Mouse (Mus musculus) gastrocnemius, postnatal 36 days (tissue): ENCODE results near the gene Gm1673. TPM values are rescaled to one million over a fixed set of nuclear protein-coding genes. Genes with fewer than 3 reads are reported as not detected.

ENCODE experiments used
- DNase-seq, 2 experiments: peaks; one replicate each; pipeline ENCODE4 v3.0.0; 2022
- intact Hi-C: fragments of 180-260 bp; cut with DNase I; formaldehyde crosslinking; loops from one replicate; pipeline ENCODE4 v1.15.1; 2025
- total RNA-seq, 2 experiments: library from RNA; stranded (reverse); gene quantifications; 2 replicates each; pipeline ENCODE4 v1.2.3; 2021

Gm1673 gene
- total RNA-seq, 2 experiments from 2014 or later: not detected

DNA sequence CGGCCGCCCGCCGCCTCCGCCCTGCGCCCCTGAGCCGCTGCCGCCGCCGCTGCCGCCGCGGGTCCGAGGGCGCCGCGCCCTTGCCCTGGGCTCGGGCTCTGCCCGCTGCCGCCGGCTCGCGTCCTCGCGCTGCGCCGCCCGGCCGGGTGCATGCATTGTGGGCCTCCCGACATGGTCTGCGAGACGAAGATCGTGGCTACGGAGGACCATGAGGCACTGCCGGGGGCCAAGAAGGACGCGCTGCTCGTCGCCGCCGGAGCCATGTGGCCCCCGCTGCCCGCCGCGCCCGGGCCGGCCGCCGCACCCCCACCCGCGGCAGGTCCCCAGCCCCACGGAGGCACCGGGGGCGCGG is 13.4 kb downstream of the Gm1673 start:
- DNase-seq: no peak
- intact Hi-C loops: no loop called here

DNA sequence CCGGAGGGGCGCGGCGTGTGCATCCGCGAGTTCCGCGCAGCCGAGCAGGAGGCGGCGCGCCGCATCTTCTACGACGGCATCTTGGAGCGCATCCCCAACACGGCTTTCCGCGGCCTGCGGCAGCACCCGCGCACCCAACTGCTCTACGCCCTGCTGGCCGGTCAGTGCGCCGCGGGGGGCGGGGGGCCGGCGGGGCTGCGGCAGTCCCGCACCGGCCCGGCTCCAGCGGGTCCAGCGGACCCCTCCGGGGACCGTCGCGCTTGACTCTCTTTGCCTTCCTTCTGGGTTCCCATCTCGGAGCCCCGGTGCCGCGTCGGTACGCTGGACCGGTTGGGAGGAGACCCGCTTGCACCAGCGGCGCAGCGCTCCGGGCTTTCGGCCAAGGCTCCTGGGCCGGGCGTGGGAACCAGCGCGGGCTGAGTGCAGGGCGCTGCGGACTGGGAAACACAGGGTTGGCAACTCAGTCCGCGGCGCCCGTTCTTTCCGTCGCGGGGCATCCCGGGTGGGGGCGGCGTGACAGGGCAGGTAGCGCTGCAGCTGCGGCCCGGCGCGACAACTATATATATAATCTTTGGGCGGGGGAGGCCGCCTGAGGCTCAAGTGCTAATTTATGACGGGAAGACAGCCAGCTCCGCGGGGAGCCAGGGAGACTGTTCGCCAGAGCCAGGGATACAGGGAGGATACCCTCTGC is 14.0 kb downstream of the Gm1673 start:
- intact Hi-C loops: no loop called here
- no peak for DNase-seq

DNA sequence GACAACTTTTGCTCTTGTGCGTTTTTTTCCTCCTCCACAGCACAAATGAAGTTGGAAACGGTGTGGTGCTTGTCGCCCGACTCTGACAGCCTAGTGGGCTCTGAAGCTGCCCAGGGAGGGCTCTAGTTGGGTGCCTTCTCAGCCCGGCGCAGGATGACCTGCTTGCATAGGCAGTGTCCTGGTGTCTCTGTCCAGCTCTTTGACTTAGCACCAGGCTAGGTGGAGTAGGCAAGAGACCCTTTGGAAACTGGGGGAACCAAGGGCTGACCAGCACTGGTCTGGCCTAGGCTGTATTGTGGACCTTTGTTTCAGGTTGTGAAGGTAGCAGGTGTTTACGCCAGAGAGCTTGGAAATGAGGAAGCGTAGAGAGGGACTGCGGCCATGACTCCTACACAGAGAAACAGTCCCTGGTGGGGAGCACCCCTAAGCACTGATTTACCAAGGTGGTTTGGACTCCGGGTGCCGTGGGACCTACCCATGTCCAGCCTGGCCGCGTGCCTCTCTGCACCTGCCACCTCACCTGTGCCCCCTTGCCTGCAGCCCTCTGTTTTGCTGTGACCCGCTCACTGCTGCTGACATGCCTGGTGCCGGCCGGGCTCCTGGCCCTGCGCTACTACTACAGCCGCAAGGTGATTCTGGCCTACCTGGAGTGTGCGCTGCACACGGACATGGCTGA is 14.7 kb downstream of the Gm1673 start:
- no peak for DNase-seq
- intact Hi-C loops: no loop called here

DNA sequence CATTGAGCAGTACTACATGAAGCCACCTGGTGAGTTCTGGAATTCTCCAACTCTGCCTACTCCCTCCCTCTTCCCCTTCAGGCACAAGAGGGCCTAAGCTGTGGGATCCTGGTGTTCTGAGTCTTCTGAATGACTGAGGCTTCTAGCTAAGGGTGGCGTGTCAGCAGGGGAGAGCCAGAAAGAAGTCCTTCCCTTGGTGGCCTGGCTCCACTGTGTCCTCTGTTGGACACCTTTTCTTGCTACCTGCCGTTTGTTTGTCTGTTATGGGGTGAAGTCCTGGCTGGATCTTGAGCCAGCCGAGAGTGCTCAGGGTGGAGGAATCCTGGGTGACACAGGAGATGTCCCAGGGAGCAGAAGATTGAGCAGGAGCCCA is 15.3 kb downstream of the Gm1673 start:
- DNase-seq: no peak

DNA sequence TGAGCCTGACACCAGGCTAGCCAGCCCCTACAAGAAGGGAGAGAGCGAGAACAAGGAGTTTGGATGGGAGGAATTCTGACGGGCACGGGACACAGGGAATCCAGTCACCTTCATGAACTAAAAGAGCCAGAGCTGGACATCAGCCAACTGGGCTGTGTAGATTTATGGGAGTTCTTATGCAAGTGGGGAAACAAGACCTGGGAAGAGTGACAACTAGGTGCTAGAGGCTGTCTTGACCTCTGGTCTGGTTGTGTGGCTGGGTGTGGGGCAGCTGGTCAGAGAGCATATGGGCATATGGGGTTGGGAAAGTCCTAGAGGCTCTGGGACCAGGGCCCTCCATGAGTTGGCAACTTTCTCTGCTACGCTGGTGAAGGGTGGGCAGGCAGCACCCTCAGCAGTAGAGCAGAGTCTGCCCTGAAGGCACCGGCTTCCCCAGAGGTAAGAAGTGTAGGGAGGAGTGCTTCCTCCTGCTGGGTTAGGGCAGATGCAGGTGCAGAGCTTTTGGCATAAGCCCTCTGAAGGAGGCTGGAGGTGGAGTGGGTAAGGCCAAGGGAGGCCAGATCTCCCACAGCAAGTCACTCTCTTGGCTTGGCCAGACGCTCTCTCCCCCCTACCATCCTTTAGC is 16.3 kb downstream of the Gm1673 start:
- no peak for DNase-seq
- intact Hi-C loops: no loop called here

More for the DNA sequence above, 15.3 kb downstream of the Gm1673 start:
- intact Hi-C loops: no loop called here

DNA sequence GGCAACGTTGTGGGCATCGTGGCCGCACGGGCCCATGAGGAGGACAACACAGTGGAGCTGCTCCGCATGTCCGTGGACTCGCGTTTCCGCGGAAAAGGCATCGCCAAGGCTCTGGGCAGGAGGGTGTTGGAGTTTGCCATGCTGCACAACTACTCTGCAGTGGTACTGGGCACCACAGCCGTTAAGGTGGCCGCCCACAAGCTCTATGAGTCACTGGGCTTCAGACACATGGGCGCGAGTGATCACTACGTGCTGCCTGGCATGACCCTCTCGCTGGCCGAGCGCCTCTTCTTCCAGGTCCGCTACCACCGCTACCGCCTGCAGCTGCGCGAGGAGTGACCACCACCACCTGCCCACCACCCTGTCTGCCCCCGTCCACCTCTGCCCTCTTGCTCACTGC is 17.6 kb downstream of the Gm1673 start:
- intact Hi-C loops: no loop called here
- no peak for DNase-seq

DNA sequence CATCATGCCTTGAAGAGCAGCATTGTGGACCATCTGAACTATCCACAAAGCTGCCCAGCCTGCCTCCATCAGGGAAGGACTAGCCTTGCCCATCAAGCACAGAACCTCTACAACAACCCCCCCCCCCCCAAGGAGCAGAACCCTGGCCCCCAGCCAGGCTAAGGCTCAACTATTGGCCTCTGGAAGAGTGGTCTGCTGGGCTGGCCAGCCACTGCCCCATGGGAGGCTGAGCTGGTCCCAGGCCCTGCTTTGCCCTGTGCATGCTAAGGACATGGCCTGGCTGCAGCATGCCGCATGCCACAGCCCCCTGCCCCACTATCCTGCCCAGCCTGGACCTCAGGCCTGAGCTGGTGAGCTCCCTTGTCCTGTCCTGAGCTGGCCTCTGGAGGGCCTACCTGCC is 18.2 kb downstream of the Gm1673 start:
- no peak for DNase-seq
- intact Hi-C loops: no loop called here

DNA sequence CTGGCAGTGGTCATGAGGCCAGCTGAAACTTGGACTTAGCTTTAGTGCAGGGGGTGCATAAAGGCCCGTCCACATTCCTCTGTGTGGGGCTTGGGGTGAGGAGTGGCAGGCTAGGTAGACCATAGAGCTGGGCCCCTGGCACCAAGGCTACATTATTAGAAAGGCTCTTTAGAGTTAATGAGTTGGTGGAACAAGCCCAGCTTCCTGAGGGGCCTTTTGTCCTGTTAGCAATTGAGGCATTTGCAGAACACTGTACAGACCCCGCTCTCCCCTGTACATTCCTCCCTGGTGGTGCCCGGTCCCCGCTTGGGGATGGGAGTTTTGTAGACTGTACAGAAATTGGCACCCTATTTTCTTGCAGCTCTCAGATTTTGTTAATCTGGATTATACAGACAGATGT is 19.4 kb downstream of the Gm1673 start:
- no peak for DNase-seq
- intact Hi-C loops: no loop called here

DNA sequence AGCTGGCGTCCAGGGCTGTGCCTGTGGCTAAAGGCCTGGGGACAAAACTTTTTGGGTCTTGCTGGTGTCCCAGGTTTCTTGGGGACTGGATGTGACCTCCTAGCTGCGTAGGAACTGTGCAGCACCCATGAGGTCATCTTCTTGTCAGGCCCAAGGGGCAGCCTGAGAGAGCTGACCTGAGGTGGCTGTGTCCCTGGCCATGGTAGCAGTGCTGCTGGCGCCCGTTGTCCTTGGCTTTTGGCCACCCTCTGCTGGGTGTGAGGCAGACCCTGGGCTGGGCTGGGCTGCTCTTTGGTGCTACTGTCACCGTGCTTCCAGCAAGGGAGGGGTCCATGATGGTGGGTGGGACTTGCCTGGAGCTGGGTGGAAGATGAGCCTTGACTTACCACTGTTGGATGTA is 21.4 kb downstream of the Gm1673 start:
- no peak for DNase-seq
- intact Hi-C loops: no loop called here

DNA sequence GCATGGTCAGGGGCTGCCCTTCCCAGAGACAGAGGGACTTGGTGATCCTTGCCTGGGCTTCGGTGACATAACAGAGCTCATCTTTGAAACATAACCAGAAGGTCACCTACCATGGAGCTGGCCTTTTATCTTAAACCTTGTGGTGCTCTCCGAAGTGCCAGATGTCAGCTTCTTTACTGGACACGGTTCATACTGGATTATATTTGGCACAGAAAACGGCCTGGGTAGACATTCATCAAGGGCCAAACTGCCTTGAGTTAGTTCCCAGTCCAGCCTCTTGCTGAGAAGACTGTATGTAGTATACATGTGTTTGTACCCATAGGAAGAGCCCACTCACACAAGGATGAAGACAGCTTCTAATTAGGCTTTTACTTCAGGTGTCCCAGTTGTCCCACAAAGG is 23.6 kb downstream of the Gm1673 start:
- intact Hi-C loops: no loop called here
- DNase-seq: no peak

DNA sequence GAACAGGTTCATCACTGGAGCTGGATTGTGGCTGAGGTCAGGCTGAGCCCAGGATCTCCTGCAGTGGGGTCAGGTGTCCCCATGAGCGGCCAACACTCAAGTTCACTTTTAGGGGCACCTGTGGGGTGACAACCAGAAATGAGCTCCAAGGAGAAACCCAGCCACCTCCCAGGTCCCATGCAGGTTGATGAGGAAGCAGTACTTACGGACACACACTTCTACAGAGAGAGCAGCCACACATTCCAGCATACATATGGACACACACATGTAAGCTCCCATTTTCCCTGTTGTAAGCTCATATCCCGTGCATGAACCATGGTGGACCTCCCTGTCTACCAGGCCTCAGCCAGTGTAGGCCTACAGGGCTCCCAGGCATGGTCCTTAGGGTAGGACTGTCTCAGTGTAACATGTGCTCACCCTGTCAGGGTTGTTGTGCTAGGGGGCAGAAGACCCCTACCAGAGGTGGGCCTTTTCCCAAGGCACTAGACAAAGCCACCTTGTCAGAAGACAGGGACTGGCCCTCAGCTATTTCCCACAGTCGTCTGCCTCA is 24.2 kb downstream of the Gm1673 start:
- intact Hi-C loops: no loop called here
- no peak for DNase-seq

DNA sequence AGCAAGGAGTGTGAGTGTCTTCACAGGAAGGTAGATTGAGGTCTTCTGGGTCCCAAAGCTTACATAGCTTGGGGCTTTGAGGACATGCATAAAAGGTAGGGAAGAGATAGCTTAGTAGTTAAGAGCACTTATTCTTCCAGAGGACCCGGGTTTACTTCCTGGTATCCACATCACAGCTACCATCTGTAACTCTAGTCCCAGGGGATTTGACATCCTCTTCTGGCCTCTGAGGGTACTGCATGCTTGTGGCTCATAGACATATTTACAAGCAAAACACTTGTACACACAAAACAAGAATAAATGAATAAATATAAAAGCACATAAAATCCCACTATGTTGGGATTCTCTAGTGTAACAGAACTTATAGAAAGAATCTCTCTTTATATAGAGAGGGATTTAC is 31.4 kb downstream of the Gm1673 start:
- intact Hi-C loops: no loop called here
- no peak for DNase-seq

DNA sequence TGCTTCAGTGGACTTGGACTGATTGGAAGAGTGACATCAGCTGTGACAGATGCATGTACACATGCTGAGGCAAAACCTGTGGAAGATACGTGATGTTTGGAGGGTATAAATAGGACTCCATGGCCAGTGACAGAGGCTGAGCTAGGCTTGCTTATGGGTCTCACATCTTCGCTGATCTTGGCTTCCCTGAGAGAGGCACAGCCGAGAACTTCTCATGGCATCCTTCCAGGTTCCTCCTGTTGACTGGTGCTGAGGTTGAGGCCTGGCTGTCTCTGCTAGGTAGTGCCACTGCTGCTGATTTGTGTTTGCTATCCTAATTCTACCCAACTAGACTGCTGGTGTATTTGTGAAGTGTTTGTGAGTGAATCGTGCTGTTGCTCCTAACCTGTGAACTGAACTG is 35.7 kb downstream of the Gm1673 start:
- no peak for DNase-seq
- intact Hi-C loops: no loop called here

DNA sequence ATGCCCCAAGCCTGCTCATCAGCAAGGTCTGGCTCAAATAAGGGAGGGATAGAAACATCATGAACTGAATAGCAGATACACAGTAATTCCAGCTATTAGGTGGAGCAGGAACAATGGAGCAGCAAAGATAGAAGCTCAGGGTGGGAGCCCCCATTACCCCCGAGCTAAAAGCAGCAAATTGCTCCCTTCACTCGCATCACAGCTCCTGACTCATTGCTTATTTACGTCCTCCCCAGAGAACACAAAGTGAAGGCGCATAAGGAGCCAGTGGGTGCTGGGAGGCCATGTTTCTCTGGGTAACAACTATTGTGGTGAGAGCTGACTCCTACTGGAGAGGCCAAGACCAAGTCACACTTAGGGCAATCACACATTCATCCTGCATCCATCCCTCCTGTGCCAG is 46.9 kb downstream of the Gm1673 start:
- intact Hi-C loops: no loop called here
- DNase-seq: no peak

DNA sequence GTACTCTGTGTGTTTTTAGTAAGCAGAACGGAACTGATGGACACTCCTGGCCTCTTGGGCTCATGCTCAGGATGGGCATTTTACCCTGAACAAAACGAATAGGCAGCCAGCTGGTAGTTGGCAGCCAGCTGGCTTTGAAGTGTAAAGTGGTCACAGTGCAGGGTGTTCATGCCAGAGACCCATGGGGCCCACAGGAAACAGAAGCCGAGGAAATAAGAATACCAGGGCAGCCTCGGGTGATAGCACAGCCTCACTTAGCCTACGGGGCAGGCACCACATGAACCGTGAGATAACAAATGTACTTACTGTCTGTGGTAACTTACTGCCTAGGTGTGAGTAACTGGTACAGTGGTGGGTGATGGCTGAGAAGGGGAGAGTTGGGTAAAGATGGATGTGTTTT is 47.8 kb downstream of the Gm1673 start:
- intact Hi-C loops: no loop called here

DNA sequence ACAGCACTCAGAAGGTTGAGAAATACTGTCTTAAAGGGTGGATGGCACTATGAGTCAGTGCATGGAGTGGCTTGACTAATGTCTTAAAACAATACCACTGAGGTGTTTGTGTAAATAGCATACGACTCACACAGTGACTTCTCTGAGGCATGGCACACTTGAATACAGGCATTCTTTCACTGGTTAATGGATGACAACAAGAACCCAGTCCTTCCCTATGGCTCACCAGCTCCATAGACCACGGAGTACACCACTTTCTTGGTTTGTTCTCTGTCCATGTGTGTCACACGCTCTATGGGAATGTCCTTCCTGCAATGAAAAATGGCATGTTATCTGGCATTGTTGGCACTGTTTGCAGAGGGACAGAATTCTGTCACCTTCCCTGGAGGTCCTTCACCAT is 49.3 kb downstream of the Gm1673 start:
- intact Hi-C loops: no loop called here

More for the DNA sequence above, 47.8 kb downstream of the Gm1673 start:
- DNase-seq: no peak

More for the DNA sequence above, 49.3 kb downstream of the Gm1673 start:
- no peak for DNase-seq

Other genes starting within 250 kb of the Gm1673 start
- gene Letm1, start 200.6 kb upstream of the Gm1673 start, total RNA-seq: 10 to 100 TPM; 76.2 to 79.8 TPM
- gene Nsd2, start 162.7 kb upstream of the Gm1673 start, total RNA-seq: 1 to 10 TPM; 9.1 to 9.4 TPM
- gene Nelfa, start 47.0 kb upstream of the Gm1673 start, total RNA-seq: 1 to 10 TPM; 6.1 to 6.6 TPM
- under 1 TPM; 0.05 to 0.20 TPM for gene Nat8l, start 12.6 kb downstream of the Gm1673 start, total RNA-seq
- gene Poln, start 186.0 kb downstream of the Gm1673 start, total RNA-seq: 1 to 10 TPM in 1 of 2 experiments, under 1 TPM in 1; 0.59 to 1.6 TPM
- 1 to 10 TPM; 2.7 to 3.6 TPM for gene Haus3, start 186.1 kb downstream of the Gm1673 start, total RNA-seq
- 10 to 100 TPM; 28.2 to 31.1 TPM for gene Mxd4, start 204.3 kb downstream of the Gm1673 start, total RNA-seq